Mouse (Mus musculus) stomach, postnatal 0 days (tissue): ENCODE measurements around the gene Trim52.

Experiments used
- CTCF ChIP-seq: IDR thresholded peaks from 2 replicates; pipeline ENCODE4 v1.5.1; 2016; ENCODE audit warnings: antibody characterized with exemption, low read depth, mild to moderate bottlenecking, moderate library complexity
- EP300 ChIP-seq: optimal IDR thresholded peaks from 2 replicates; pipeline ENCODE3; 2016; ENCODE audit warnings: antibody characterized with exemption

GRCm38 (mm10) chr14:106136272-106136671 is 30.3 kb downstream of the Trim52 start:
- TF ChIP-seq CTCF (no peak), EP300 (no peak)
